Mouse (Mus musculus) ES-E14 (cell line): ENCODE data around the gene Gm42669. TPM values are rescaled to one million over a fixed set of nuclear protein-coding genes. Genes with fewer than 3 reads are reported as not detected.

Experiments used
- DNase-seq: peaks from one replicate; pipeline ENCODE4 v3.0.0-alpha.2; 2013; ENCODE audit warnings: low read depth, low spot score
- H3K27ac ChIP-seq: 2 replicates; pipeline ENCODE4 v1.5.1; 2012; ENCODE audit warnings: low read depth, mild to moderate bottlenecking, low read length, moderate library complexity, mixed read lengths; ENCODE audit not compliant: poor library complexity, insufficient read depth, severe bottlenecking
- H3K36me3 ChIP-seq: 2 replicates; pipeline ENCODE4 v1.6.1; 2012; ENCODE audit warnings: mild to moderate bottlenecking, low read length, moderate library complexity, mixed read lengths; ENCODE audit not compliant: control insufficient read depth, poor library complexity, insufficient read depth, severe bottlenecking
- H3K4me1 ChIP-seq, 2 experiments: fragments of 150-350 bp in 1 of 2; sonication (generic) in 1 of 2; 2 replicates each; pipeline ENCODE4 v1.6.1; 2012; ENCODE audit warnings: low read length in 2 of 2, mild to moderate bottlenecking in 1 of 2, mixed read lengths in 1 of 2; ENCODE audit not compliant: control insufficient read depth in 2 of 2, insufficient read depth in 2 of 2, poor library complexity in 1 of 2
- H3K4me3 ChIP-seq, 2 experiments: fragments of 150-350 bp in 1 of 2; sonication (generic) in 1 of 2; 2 replicates each; pipeline ENCODE4 v1.5.1; 2012; ENCODE audit warnings: low read length in 2 of 2, low read depth in 1 of 2, mild to moderate bottlenecking in 1 of 2, mixed read lengths in 1 of 2; ENCODE audit not compliant: insufficient read depth in 1 of 2, poor library complexity in 1 of 2, severe bottlenecking in 1 of 2
- H3K9ac ChIP-seq: 2 replicates; pipeline ENCODE4 v1.6.1; 2012; ENCODE audit warnings: low read depth, mild to moderate bottlenecking, low read length, mixed read lengths; ENCODE audit not compliant: poor library complexity, insufficient read depth, severe bottlenecking
- H3K9me3 ChIP-seq: fragments of 150-350 bp; sonication (generic); 2 replicates; pipeline ENCODE4 v1.6.1; 2012; ENCODE audit warnings: low read depth, mild to moderate bottlenecking, low read length; ENCODE audit not compliant: control insufficient read depth, insufficient read depth
- CHD2 ChIP-seq: IDR thresholded peaks from 2 replicates; pipeline ENCODE4 v1.6.1; 2014; ENCODE audit warnings: mild to moderate bottlenecking, low read depth, low read length, inconsistent platforms
- HCFC1 ChIP-seq: IDR thresholded peaks from 2 replicates; pipeline ENCODE4 v1.6.1; 2012; ENCODE audit warnings: low read length, inconsistent platforms, borderline replicate concordance; ENCODE audit not compliant: insufficient read depth
- MAFK ChIP-seq: IDR thresholded peaks from 2 replicates; pipeline ENCODE4 v1.6.1; 2014; ENCODE audit warnings: mild to moderate bottlenecking, low read depth, low read length, inconsistent platforms; ENCODE audit not compliant: insufficient read depth
- ZC3H11A ChIP-seq: IDR thresholded peaks from 2 replicates; pipeline ENCODE4 v1.6.1; 2012; ENCODE audit warnings: low read depth, mild to moderate bottlenecking, inconsistent platforms, low read length, borderline replicate concordance
- ZNF384 ChIP-seq: IDR thresholded peaks from 2 replicates; pipeline ENCODE4 v1.6.1; 2012; ENCODE audit warnings: low read depth, low read length, inconsistent platforms
- in situ Hi-C, 2 experiments: fragments of 600-800 bp; cut with MboI; formaldehyde crosslinking; loops; one replicate each; pipeline ENCODE4 v1.15.1; 2025; ENCODE audit warnings: low sequenced_read_pairs in 2 of 2, inconsistent platforms in 1 of 2; ENCODE audit not compliant: unreplicated experiment in 2 of 2
- total RNA-seq: library from RNA; depleted of rRNA; stranded (reverse); fragments of 300-350 nt; gene quantifications from 2 replicates; pipeline ENCODE4 v1.2.3, GENCODE M21; 2012

Gm42669 gene
- total RNA-seq, 1 experiment, result 0.94 TPM

DNA sequence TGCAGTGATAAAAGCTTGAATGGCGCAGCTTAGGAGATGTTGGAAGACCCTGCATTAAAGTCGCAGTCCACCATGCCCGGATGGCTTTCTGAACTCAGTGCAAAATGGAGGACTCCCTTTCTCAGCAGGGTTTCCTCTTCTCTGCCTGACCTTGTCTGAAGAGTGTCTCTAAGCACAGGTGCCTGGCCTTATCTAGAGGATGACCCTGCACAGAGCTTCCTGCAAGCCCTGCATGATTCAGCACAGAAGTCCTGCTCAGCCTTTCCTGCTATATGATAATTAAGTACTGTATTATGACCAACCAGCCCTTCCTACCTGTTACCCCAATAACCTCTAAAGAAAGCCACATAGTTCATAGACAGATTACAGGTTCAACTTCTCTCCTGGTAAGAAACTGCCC, 8.0 kb downstream of the Gm42669 start:
- no peaks in the 10 kb centered on the region for H3K36me3 ChIP-seq
- DNase-seq, result no peak
- no peak for TF ChIP-seq CHD2
- TF ChIP-seq ZC3H11A, result no peak
- no peak for TF ChIP-seq ZNF384
- no peak for TF ChIP-seq MAFK
- no peak for TF ChIP-seq HCFC1
- H3K4me1 ChIP-seq, result no peaks in the 10 kb centered on the region
- no peak overlapping the region for H3K27ac ChIP-seq
- in situ Hi-C loops, result no loop called here
- H3K4me3 ChIP-seq, result no peak overlapping the region
- H3K9ac ChIP-seq, result no peak overlapping the region
- H3K9me3 ChIP-seq, result no peaks in the 10 kb centered on the region

DNA sequence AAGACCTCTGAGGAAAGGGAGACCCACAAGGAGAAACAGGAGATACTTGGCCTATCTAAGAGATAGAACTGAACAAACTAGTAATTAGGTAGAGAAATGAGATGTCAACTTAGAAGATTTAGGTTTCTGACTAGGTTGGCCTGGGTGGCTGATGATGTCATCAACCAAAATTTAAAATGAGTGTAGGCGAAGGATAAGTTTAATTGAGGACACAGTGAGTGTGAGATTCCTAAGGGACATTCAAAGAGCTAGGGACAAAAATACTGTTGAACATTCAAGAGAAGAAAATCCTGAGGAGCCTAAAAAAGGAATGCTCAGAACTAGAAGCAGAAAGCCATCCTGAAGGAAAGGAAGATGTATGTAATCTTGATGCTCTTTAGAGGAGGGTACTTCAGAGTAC, 8.7 kb downstream of the Gm42669 start:
- no peaks in the 10 kb centered on the region for H3K4me1 ChIP-seq
- no peak overlapping the region for H3K9ac ChIP-seq
- in situ Hi-C loops, result no loop called here
- no peak for DNase-seq
- no peak for TF ChIP-seq CHD2
- no peak for TF ChIP-seq ZNF384
- TF ChIP-seq MAFK, result no peak
- no peak for TF ChIP-seq HCFC1
- no peak for TF ChIP-seq ZC3H11A
- no peaks in the 10 kb centered on the region for H3K9me3 ChIP-seq
- no peak overlapping the region for H3K27ac ChIP-seq
- H3K4me3 ChIP-seq, result no peak overlapping the region
- no peaks in the 10 kb centered on the region for H3K36me3 ChIP-seq

DNA sequence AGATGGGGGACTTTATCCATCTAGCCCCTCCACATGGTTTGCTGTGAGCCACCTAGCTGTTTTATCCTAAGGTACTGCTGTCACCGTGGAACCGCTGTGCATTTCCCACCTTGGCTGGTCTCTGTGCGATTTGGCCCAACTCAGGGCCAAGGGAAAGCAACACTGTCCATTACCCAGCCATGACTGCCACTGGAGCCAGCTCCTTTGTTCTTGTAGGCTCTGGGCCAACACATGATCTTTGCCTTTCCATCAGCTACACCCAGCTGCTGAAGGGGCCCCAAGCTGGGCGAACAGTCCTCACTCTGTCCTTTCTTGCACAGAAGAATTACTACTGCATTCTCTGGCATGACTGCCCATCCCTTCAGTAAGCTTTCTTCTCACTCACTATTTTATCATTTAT, 11.2 kb downstream of the Gm42669 start:
- Histone ChIP-seq H3K9me3 (no peaks in the 10 kb centered on the region), H3K36me3 (no peaks in the 10 kb centered on the region), H3K4me3 (no peak overlapping the region), H3K4me1 (no peaks in the 10 kb centered on the region), H3K27ac (no peak overlapping the region), H3K9ac (no peak overlapping the region)
- no peak for DNase-seq
- in situ Hi-C loops, result no loop called here
- TF ChIP-seq MAFK, result no peak
- no peak for TF ChIP-seq ZC3H11A
- no peak for TF ChIP-seq ZNF384
- no peak for TF ChIP-seq HCFC1
- no peak for TF ChIP-seq CHD2

DNA sequence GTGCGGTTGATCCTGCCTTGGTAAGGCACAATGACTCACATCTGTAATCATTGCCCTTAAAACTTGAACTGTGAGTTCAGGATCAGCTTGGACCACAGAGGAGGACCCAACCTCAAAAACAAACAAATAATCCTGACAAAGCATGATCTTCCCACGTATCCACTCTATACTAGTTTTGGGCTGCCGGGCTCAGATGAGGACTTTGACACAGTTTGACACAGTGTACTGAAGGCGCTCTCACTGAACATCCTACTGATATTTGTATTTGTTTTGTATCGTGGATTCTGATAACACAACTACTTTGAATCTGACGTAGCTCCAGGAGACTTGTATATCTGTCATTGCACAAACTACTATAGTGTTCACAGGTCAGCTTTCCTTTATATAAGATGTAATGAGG, 14.0 kb downstream of the Gm42669 start:
- Histone ChIP-seq H3K36me3 (no peaks in the 10 kb centered on the region), H3K9ac (no peak overlapping the region), H3K9me3 (no peaks in the 10 kb centered on the region), H3K4me1 (no peaks in the 10 kb centered on the region), H3K27ac (no peak overlapping the region), H3K4me3 (no peak overlapping the region)
- in situ Hi-C loops, result no loop called here
- DNase-seq, result no peak
- TF ChIP-seq ZC3H11A (no peak), HCFC1 (no peak), CHD2 (no peak), MAFK (no peak), ZNF384 (no peak)

DNA sequence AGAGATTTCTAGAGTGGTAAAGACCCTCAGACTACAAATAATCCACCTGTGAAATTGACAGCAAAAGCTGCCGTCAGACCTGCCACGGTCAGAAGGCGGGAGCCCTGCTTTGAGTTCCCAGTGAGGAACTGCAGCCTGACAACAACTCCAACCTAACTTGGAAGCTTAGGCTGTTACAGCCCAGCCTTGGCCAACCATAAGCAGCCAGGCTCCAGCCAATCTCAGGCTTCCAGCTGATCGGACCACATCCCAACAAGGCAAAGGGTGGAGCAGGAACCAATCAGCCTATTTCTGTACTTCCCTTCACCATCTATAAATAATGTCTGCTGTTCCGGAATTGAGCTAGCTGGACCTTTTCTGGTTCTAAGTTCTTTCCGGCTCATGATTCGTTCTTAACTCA, 14.5 kb downstream of the Gm42669 start:
- Histone ChIP-seq H3K27ac (no peak overlapping the region), H3K4me3 (no peak overlapping the region), H3K9ac (no peak overlapping the region), H3K4me1 (no peaks in the 10 kb centered on the region), H3K9me3 (no peaks in the 10 kb centered on the region), H3K36me3 (no peaks in the 10 kb centered on the region)
- in situ Hi-C loops, result no loop called here
- no peak for TF ChIP-seq CHD2
- TF ChIP-seq ZNF384, result no peak
- no peak for TF ChIP-seq ZC3H11A
- TF ChIP-seq MAFK, result no peak
- no peak for TF ChIP-seq HCFC1
- DNase-seq, result no peak
